Mouse (Mus musculus) neural tube, embryonic 11.5 days (tissue): Measurements from ENCODE around the gene Ung. TPM values are rescaled to one million over a fixed set of nuclear protein-coding genes. Genes with fewer than 3 reads are reported as not detected.
A peak's percentile ranks its signal among the peaks of the same experiment; 100 is the strongest.

Experiments
- ATAC-seq: fragments of 200-750 bp; cut with Nextera tagmentation; 2 replicates; pipeline ENCODE4 v1.8.0; 2017; ENCODE audit warnings: moderate number of reproducible peaks, mild to moderate bottlenecking, moderate TSS enrichment, moderate library complexity; ENCODE audit not compliant: insufficient read depth, low FRiP score, low TSS enrichment
- DNase-seq: peaks from one replicate; pipeline ENCODE4 v3.0.0-alpha.2; 2015; ENCODE audit warnings: low spot score
- H3K27ac ChIP-seq: fragments of 300-500 bp; sonication (generic); 2 replicates; pipeline ENCODE4 v1.5.1; 2014; ENCODE audit warnings: low read depth, mild to moderate bottlenecking, low read length
- H3K27me3 ChIP-seq: fragments of 300-500 bp; sonication (generic); 2 replicates; pipeline ENCODE4 v1.6.1; 2014; ENCODE audit warnings: mild to moderate bottlenecking, low read length, mixed read lengths; ENCODE audit not compliant: control insufficient read depth, insufficient read depth
- H3K36me3 ChIP-seq: fragments of 300-500 bp; sonication (generic); 2 replicates; pipeline ENCODE4 v1.6.1; 2014; ENCODE audit warnings: mild to moderate bottlenecking, low read length, moderate library complexity, mixed read lengths; ENCODE audit not compliant: control insufficient read depth, insufficient read depth
- H3K4me1 ChIP-seq: fragments of 300-500 bp; sonication (generic); 2 replicates; pipeline ENCODE4 v1.6.1; 2014; ENCODE audit warnings: low read length, mixed read lengths; ENCODE audit not compliant: control insufficient read depth, insufficient read depth
- H3K4me2 ChIP-seq: fragments of 300-500 bp; sonication (generic); 2 replicates; pipeline ENCODE4 v1.6.1; 2014; ENCODE audit warnings: low read depth, mild to moderate bottlenecking, moderate library complexity
- H3K4me3 ChIP-seq: fragments of 300-500 bp; sonication (generic); 2 replicates; pipeline ENCODE4 v1.5.1; 2014; ENCODE audit warnings: low read depth, low read length
- H3K9ac ChIP-seq: fragments of 300-500 bp; sonication (generic); 2 replicates; pipeline ENCODE4 v1.6.1; 2014; ENCODE audit warnings: mild to moderate bottlenecking, low read length
- H3K9me3 ChIP-seq: fragments of 300-500 bp; sonication (generic); 2 replicates; pipeline ENCODE4 v1.6.1; 2016; ENCODE audit warnings: low read length; ENCODE audit not compliant: control insufficient read depth
- WGBS: fragments of 180-500 bp; shearing (Covaris S2); extraction: QIAGEN DNeasy Blood & Tissue Kit; methylation state at CpG from one replicate; pipeline ENCODE4 v1.1.7; 2014; 5-methylcytosine and 5-hydroxymethylcytosine counted together
- polyA plus RNA-seq: library from polyadenylated mRNA; unstranded; fragments of >200 nt; fragmentation: Nextera tagmentation; extraction: Ambion mirVana; gene quantifications from 2 replicates; pipeline ENCODE4 v1.2.1, GENCODE M21; 2014

The Ung gene
- polyA plus RNA-seq, 1 experiment from 2014 or later = 28.0 TPM

DNA sequence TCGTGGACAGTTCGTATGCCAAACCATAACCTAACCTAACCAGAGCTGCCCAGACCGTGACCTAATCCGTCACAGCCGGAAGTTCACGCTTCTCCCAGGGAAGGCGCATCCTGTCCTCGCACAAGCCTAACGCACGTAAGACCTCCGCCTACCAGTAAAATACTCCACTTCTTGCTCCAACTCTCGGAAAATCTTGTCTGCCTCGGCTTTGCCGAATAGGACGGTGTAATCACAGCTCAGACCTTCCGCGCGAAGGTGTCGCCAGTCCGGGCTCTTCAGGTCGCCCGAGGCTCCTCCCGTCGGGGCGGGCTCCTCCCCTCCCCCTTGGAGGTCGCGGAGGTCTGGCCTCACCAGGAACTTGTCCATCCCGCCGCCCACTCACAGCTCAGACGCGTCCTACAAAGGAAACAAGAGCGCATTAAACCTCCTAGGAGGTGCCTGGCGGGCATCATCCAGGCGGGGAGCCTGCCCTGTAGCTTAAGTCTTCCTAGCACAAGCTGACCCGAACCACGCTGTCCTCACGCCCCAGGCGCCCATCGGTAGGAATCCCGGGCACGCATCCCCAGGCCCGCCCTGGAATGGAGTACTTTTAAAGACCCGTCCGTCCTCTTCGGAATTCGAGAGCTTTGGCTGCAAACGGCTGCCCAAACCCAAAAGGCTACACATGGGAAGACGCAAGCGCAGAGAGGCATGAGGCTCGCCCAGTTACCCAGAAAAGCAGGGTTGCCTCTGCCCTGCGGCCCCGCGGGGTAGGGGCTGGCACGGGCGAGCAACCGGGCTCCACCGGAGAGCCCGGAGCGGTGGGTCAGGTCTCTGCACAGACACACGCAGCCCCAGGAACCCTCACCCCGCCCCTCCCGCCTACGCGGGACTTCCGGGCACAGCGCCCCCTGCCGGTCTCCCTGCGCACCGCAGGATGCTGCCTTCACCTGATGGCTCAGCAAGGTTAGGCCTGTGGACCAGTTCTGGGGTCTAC lies 2.5 kb upstream of the Ung start, which contains the start of gene Alkbh2:
TSS of gene Alkbh2 (minus strand) at position 845 of the 976 bp plus-strand sequence.
- ATAC-seq (0 out of 2 replicates have a peak, but pooled peaks have one; percentile 22), DNase-seq (peak; percentile 91)
- H3K4me3 ChIP-seq = peak within 1 kb of the TSS; percentile 59
- under 1% methylated on average over 68 of the region's 69 CpGs for WGBS
- H3K27ac ChIP-seq = peak within 1 kb of the TSS; percentile 76
- peak within 1 kb of the TSS; percentile 95 for H3K4me2 ChIP-seq
- H3K9ac ChIP-seq = peak within 1 kb of the TSS; percentile 75
- no peaks in the 10 kb centered on the region for H3K27me3 ChIP-seq
- H3K9me3 ChIP-seq = no peaks in the 10 kb centered on the region
- peaks cover 3% of the 10 kb centered on the region; the same call in 1 of the 2 replicates for H3K4me1 ChIP-seq
- H3K36me3 ChIP-seq = peaks cover 7% of the 10 kb centered on the region

- peak overlapping the region; percentile 72 for H3K4me3 ChIP-seq
- H3K9me3 ChIP-seq = no peaks in the 10 kb centered on the region
- peaks cover 4% of the 10 kb centered on the region; the same call in 1 of the 2 replicates for H3K4me1 ChIP-seq
- H3K27me3 ChIP-seq = no peaks in the 10 kb centered on the region
- DNase-seq (no peak), ATAC-seq (no peak)
- no peaks in the 10 kb centered on the region for H3K36me3 ChIP-seq
- peak overlapping the region; percentile 95 for H3K4me2 ChIP-seq
- H3K27ac ChIP-seq = no peak overlapping the region
- no peak overlapping the region for H3K9ac ChIP-seq
- WGBS = 81% methylated on average over 15 of the region's 15 CpGs
These were observed 506 bp upstream of the Ung start for GRCm38 (mm10) chr5:114129550-114130210.

DNA sequence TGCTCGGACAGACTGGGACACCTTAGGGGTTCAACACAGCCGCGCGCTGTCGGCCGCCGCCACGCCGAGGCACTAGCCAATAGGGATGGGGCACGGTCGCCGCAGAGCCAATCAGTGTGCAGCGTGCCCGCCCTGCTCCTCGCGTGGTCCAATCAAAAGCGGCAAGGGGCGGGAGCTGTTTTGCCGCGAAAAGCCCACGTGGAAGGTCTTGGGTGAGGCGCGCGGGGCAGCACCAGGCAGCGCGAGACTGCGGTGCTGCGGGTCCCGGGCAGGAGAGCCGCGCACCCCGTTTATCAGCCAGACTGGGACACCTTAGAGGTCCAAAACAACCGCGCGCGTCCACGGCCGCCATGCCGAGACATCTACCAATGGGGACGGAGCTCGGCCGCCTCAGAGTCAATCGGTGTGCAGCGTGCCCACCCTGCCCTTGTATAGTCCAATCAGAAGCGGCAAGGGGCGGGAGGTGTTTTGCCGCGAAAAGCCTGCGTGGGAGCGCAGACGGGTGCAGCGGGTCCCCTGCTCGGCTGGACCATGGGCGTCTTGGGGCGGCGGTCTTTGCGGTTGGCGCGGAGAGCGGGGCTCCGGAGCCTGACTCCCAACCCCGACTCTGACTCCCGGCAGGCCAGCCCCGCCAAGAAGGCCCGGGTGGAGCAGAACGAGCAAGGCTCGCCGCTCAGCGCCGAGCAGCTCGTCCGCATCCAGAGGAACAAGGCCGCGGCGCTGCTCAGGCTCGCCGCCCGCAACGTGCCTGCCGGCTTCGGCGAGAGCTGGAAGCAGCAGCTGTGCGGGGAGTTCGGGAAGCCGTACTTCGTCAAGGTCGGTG lies 723 bp downstream of the Ung start:
- DNase-seq = peak; percentile 92
- Histone ChIP-seq H3K36me3 (no peaks in the 10 kb centered on the region), H3K4me3 (peak overlapping the region; percentile 72), H3K27ac (no peak overlapping the region), H3K9me3 (no peaks in the 10 kb centered on the region), H3K9ac (peak overlapping the region; percentile 50), H3K4me2 (peak overlapping the region; percentile 95), H3K4me1 (peaks cover 4% of the 10 kb centered on the region; the same call in 1 of the 2 replicates), H3K27me3 (no peaks in the 10 kb centered on the region)
- peak; percentile 98 for ATAC-seq
- WGBS = under 1% methylated on average over 87 of the region's 87 CpGs

- WGBS = 0% methylated on average over 15 of the region's 15 CpGs
- Histone ChIP-seq H3K27ac (no peak overlapping the region), H3K4me1 (peaks cover 4% of the 10 kb centered on the region; the same call in 1 of the 2 replicates)
These were observed 1.3 kb downstream of the Ung start for GRCm38 (mm10) chr5:114131521-114131840.

DNA sequence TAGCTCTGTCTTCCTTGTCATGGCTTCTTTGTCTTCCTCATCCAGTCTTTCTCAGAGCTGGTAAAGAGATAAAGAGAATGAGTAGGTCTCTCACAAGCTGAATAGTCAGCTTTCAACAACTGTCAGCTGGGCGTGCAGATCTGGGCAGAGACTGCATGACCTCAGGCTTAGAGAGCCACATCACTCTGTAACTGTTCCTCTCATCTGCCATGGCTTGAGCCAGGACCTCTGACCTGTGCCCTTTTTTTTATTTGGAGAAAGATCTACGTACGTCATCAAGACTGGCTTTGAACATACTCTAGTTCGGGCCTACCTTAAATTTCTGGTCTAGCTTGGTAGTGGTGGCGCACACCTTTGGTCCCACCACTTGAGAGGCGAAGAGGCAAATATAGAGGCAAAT lies 2.7 kb downstream of the Ung start:
- H3K4me1 ChIP-seq = peaks cover 4% of the 10 kb centered on the region; the same call in 1 of the 2 replicates
- H3K4me2 ChIP-seq = no peak overlapping the region

More at GRCm38 (mm10) chr5:114131521-114131840, 1.3 kb downstream of the Ung start:
- peak overlapping the region; percentile 95 for H3K4me2 ChIP-seq
- no peak for DNase-seq
- peak overlapping the region; percentile 50 for H3K9ac ChIP-seq
- no peak for ATAC-seq
- no peaks in the 10 kb centered on the region for H3K9me3 ChIP-seq
- H3K36me3 ChIP-seq = no peaks in the 10 kb centered on the region
- no peaks in the 10 kb centered on the region for H3K27me3 ChIP-seq
- peak overlapping the region; percentile 72 for H3K4me3 ChIP-seq

GRCm38 (mm10) chr5:114134091-114134534 lies 3.9 kb downstream of the Ung start:
- DNase-seq (no peak), ATAC-seq (no peak)
- Histone ChIP-seq H3K9ac (no peak overlapping the region), H3K36me3 (no peaks in the 10 kb centered on the region; the same call in 1 of the 2 replicates), H3K9me3 (no peaks in the 10 kb centered on the region), H3K27ac (no peak overlapping the region), H3K4me2 (no peak overlapping the region), H3K4me1 (peaks cover 6% of the 10 kb centered on the region; the same call in 1 of the 2 replicates), H3K27me3 (no peaks in the 10 kb centered on the region), H3K4me3 (no peak overlapping the region)
- WGBS = 72% methylated on average over 6 of the region's 6 CpGs

More for the DNA sequence above, 2.7 kb downstream of the Ung start:
- Histone ChIP-seq H3K27me3 (no peaks in the 10 kb centered on the region), H3K9ac (no peak overlapping the region), H3K36me3 (no peaks in the 10 kb centered on the region; the same call in 1 of the 2 replicates), H3K27ac (no peak overlapping the region), H3K4me3 (no peak overlapping the region), H3K9me3 (no peaks in the 10 kb centered on the region)
- WGBS = 87% methylated on average over 6 of the region's 6 CpGs
- no peak for DNase-seq
- ATAC-seq = no peak

GRCm38 (mm10) chr5:114135516-114135915 lies 5.3 kb downstream of the Ung start:
- Histone ChIP-seq H3K27ac (no peak overlapping the region), H3K9me3 (no peaks in the 10 kb centered on the region), H3K4me2 (no peak overlapping the region), H3K4me1 (peaks cover 6% of the 10 kb centered on the region; the same call in 1 of the 2 replicates), H3K27me3 (no peaks in the 10 kb centered on the region), H3K4me3 (no peak overlapping the region), H3K9ac (no peak overlapping the region), H3K36me3 (no peaks in the 10 kb centered on the region; the same call in 1 of the 2 replicates)
- WGBS = 93% methylated on average over 10 of the region's 10 CpGs
- ATAC-seq (no peak), DNase-seq (no peak)
